21 mouse cellular contexts compared by ENCODE assay signal in the genomic region with DNA sequence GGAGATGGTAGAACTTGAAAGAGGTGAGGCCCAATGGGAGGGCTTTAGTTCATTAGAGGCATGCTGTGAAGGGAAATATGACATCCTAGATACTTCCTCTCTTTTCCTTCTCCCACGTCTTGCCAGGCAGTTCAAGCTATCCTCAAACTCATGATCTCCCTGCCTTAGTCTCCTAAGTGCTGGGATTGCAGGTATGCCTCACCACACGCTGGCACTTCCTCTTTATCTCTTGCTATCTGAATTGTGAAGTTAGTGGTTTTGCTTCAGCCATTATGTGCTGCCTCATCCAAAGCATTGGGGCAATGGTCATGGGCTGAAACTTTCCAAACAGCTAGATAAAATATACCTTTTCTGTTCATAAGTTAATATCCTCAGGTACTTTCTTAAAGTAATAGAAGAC. TPM values are rescaled to one million over a fixed set of nuclear protein-coding genes. Genes with fewer than 3 reads are reported as not detected.
DNase-seq lines count a peak whose midpoint lies in the region; ATAC-seq and TF ChIP-seq lines count a peak whose summit lies in the region.
"Had no signal": no experiment of that assay in that cellular context is flagged by ENCODE, and none has a peak within 500 bp of the region (broad histone marks: within the 10 kb centered on the region; RNA-seq: fewer than 3 reads in every experiment).

No protein-coding gene starts in this region.

- H3K4me1 ChIP-seq in MEL (ENCODE audit: control insufficient read depth in 1 of 2, insufficient read depth in 2 of 2, low read length in 2 of 2), result peaks cover 0 to 8% of the 10 kb centered on the region in 2 experiments; a peak in 2 of 4 replicates
- H3K4me1 ChIP-seq: embryonic facial prominence, embryonic 12.5 days; forebrain, embryonic 13.5 days; forebrain, embryonic 15.5 days had no signal

- H3K9me3 ChIP-seq in MEL (replicated peaks; ENCODE audit: insufficient read depth, low read length), result no peaks in the 10 kb centered on the region
- H3K9me3 ChIP-seq: embryonic facial prominence, embryonic 10.5 days; embryonic facial prominence, embryonic 12.5 days; forebrain, embryonic 13.5 days; forebrain, embryonic 15.5 days; G1E had no signal

- no peak overlapping the region for H3K27ac ChIP-seq in MEL (ENCODE audit: control insufficient read depth, low read depth, low read length)
- H3K27ac ChIP-seq: embryonic facial prominence, embryonic 10.5 days; embryonic facial prominence, embryonic 12.5 days; forebrain, embryonic 13.5 days; forebrain, embryonic 15.5 days had no signal

- no peak overlapping the region for H3K4me3 ChIP-seq in MEL (ENCODE audit: control insufficient read depth in 1 of 2, insufficient read depth in 1 of 2, low read depth in 2 of 2, low read length in 2 of 2)
- H3K4me3 ChIP-seq: embryonic facial prominence, embryonic 10.5 days; embryonic facial prominence, embryonic 12.5 days; forebrain, embryonic 13.5 days; forebrain, embryonic 15.5 days had no signal

- peak; percentile 82 for ATAC-seq in megakaryocyte, adult 5-6 weeks (ENCODE audit: poor library complexity, severe bottlenecking)
- ATAC-seq in activated CD4-positive, CD25-positive, alpha-beta regulatory T cell, adult 4 months, result no peak
- ATAC-seq: forebrain, embryonic 13.5 days; forebrain, embryonic 15.5 days; forebrain, postnatal 0 days had no signal

- H3K36me3 ChIP-seq in MEL (ENCODE audit: control insufficient read depth in 1 of 2, insufficient read depth in 2 of 2, low read length in 2 of 2), result peaks cover 0 to 6% of the 10 kb centered on the region in 2 experiments; a peak in 2 of 4 replicates
- H3K36me3 ChIP-seq: embryonic facial prominence, embryonic 10.5 days; embryonic facial prominence, embryonic 12.5 days; forebrain, embryonic 15.5 days; G1E had no signal

- no peak for TF ChIP-seq POLR2A in MEL (IDR thresholded peaks at IDR 0.05; ENCODE audit: control insufficient read depth in 1 of 2, insufficient read depth in 1 of 2, low read depth in 1 of 2, low read length in 2 of 2, poor library complexity in 1 of 2)

- H3K27me3 ChIP-seq in MEL (ENCODE audit: control insufficient read depth in 1 of 2, insufficient read depth in 2 of 2, low read length in 2 of 2), result peaks cover 0 to 3% of the 10 kb centered on the region in 2 experiments; a peak in 1 of 4 replicates
- H3K27me3 ChIP-seq: embryonic facial prominence, embryonic 12.5 days; forebrain, embryonic 13.5 days; forebrain, embryonic 15.5 days had no signal

- DNase-seq in MEL (ENCODE audit: low read depth, low spot score), result no peak
- DNase-seq in adrenal gland, adult (ENCODE audit: inconsistent age in 2 of 2, low spot score in 1 of 2), result no peak
- no peak for DNase-seq in kidney, adult 18-20 months
- DNase-seq: adrenal gland, adult 2 months; adrenal gland, postnatal 10 days; adrenal gland, postnatal 25 days; cerebellum, adult 11 months; cerebellum, adult 18-20 months; cerebellum, adult 8-10 months; cerebellum, adult 9-11 months; cerebellum, postnatal 25 days; forebrain, postnatal 0 days had no signal

- H3K79me2 ChIP-seq in MEL (ENCODE audit: control insufficient read depth, insufficient read depth, low read length, poor library complexity), result no peaks in the 10 kb centered on the region

- H3K9ac ChIP-seq in MEL (ENCODE audit: control insufficient read depth, low read depth, low read length, poor library complexity, severe bottlenecking), result no peak overlapping the region
- H3K9ac ChIP-seq: embryonic facial prominence, embryonic 12.5 days; forebrain, embryonic 13.5 days; forebrain, embryonic 15.5 days; forebrain, postnatal 0 days had no signal

- TF ChIP-seq RAD21 in MEL (IDR thresholded peaks at IDR 0.05; ENCODE audit: low read depth, low read length), result no peak

- no peak for TF ChIP-seq CTCF in MEL (IDR thresholded peaks at IDR 0.05 in 2 of 3, conservative IDR thresholded peaks at IDR 0.05 in 1 of 3; ENCODE audit: control insufficient read depth in 1 of 3, insufficient read depth in 1 of 3, low read depth in 2 of 3, low read length in 3 of 3, poor library complexity in 1 of 3, severe bottlenecking in 1 of 3)

- no peak for TF ChIP-seq EP300 in MEL (IDR thresholded peaks at IDR 0.05; ENCODE audit: low read depth in 1 of 2, low read length in 2 of 2)

TF ChIP-seq in MEL, 35 proteins besides CTCF, POLR2A, EP300 and RAD21:
- no peak for TF ChIP-seq POLR2AphosphoS5 (IDR thresholded peaks at IDR 0.05; ENCODE audit: borderline replicate concordance, low read depth, low read length)
- 0 out of 2 replicates have a peak, but pooled peaks have one; percentile 16 for TF ChIP-seq GATA1 (IDR thresholded peaks at IDR 0.05; ENCODE audit: low read depth, low read length)

RNA-seq across cellular contexts. Expression of gene Pik3r6, which starts 6.4 kb away (rescaled TPM):
- 0.36 and 0.42 TPM in 2 replicates for total RNA-seq in MEL (2012; rRNA removed)
- polyA plus RNA-seq in MEL (2012; ENCODE audit: insufficient read depth in 1 of 2, insufficient read length in 2 of 2, low read depth in 1 of 2, low replicate concordance in 2 of 2, missing spikeins in 1 of 2), result 1 to 10 TPM in 1 of 2 experiments, not detected in 1; 1.5 TPM
- total RNA-seq in megakaryocyte, adult 5-6 weeks (2015), result 35.9 TPM in 2 replicates
- 63.6 and 67.3 TPM in 2 replicates for total RNA-seq in megakaryocyte, adult 5-6 weeks (2017)
- polyA plus RNA-seq in activated CD4-positive, CD25-positive, alpha-beta regulatory T cell, adult 4 months (2017; shearing (Covaris generic)), result not detected
- polyA plus RNA-seq: C2C12 had no signal

RNA-seq across cellular contexts. Expression of gene Mfsd6l, which starts 46.8 kb away (rescaled TPM):
- not detected in 2 replicates for total RNA-seq in MEL (2012; rRNA removed)
- polyA plus RNA-seq in MEL (2012; ENCODE audit: insufficient read depth in 1 of 2, insufficient read length in 2 of 2, low read depth in 1 of 2, low replicate concordance in 2 of 2, missing spikeins in 1 of 2), result under 1 TPM in 1 of 2 experiments, not detected in 1; 0.04 TPM
- total RNA-seq in megakaryocyte, adult 5-6 weeks (2015), result 0.59 and 1.9 TPM in 2 replicates
- total RNA-seq in megakaryocyte, adult 5-6 weeks (2017), result 2.4 TPM in 2 replicates
- not detected for polyA plus RNA-seq in activated CD4-positive, CD25-positive, alpha-beta regulatory T cell, adult 4 months (2017; shearing (Covaris generic))
- polyA plus RNA-seq: C2C12; forebrain, embryonic 11.5 days; forebrain, embryonic 13.5 days; forebrain, embryonic 15.5 days; G1E had no signal

Comparison
In these comparisons a context has a peak if more than half of its experiments do, and no peak if none do; other contexts are left out.
1. RNA of gene Pik3r6, which starts 6.4 kb away (total RNA-seq): 35.9 to 67.3 TPM in megakaryocyte, adult 5-6 weeks; 0.36 to 0.42 TPM in MEL; every median in the first group is over 10 times any median in the second.